Mouse (Mus musculus) neural tube, embryonic 12.5 days (tissue): Measurements from ENCODE around the gene Nr2e1. TPM values are rescaled to one million over a fixed set of nuclear protein-coding genes. Genes with fewer than 3 reads are reported as not detected.

Source experiments
- ATAC-seq: fragments of 200-750 bp; cut with Nextera tagmentation; 2 replicates; pipeline ENCODE4 v1.8.0; 2017; ENCODE audit warnings: low read depth, mild to moderate bottlenecking, moderate TSS enrichment, moderate library complexity; ENCODE audit not compliant: low FRiP score
- H3K27ac ChIP-seq: fragments of 300-500 bp; sonication (generic); 2 replicates; pipeline ENCODE4 v1.5.1; 2016
- H3K27me3 ChIP-seq: fragments of 300-500 bp; sonication (generic); replicated peaks from 2 replicates; pipeline ENCODE4 v1.6.1; 2016; ENCODE audit warnings: mild to moderate bottlenecking
- H3K36me3 ChIP-seq: fragments of 300-500 bp; sonication (generic); 2 replicates; pipeline ENCODE4 v1.6.1; 2016; ENCODE audit warnings: mild to moderate bottlenecking
- H3K4me1 ChIP-seq: fragments of 300-500 bp; sonication (generic); 2 replicates; pipeline ENCODE4 v1.6.1; 2016
- H3K4me2 ChIP-seq: fragments of 300-500 bp; sonication (generic); replicated peaks from 2 replicates; pipeline ENCODE4 v1.6.1; 2016; ENCODE audit warnings: mild to moderate bottlenecking
- H3K4me3 ChIP-seq: fragments of 300-500 bp; sonication (generic); 2 replicates; pipeline ENCODE4 v1.5.1; 2016
- H3K9ac ChIP-seq: fragments of 300-500 bp; sonication (generic); 2 replicates; pipeline ENCODE4 v1.6.1; 2016; ENCODE audit warnings: mild to moderate bottlenecking
- H3K9me3 ChIP-seq: fragments of 300-500 bp; sonication (generic); 2 replicates; pipeline ENCODE4 v1.6.1; 2016; ENCODE audit warnings: mild to moderate bottlenecking
- WGBS: fragments of 180-500 bp; shearing (Covaris S2); methylation state at CpG from one replicate; pipeline ENCODE4 v1.1.7; 2016; 5-methylcytosine and 5-hydroxymethylcytosine counted together
- polyA plus RNA-seq: library from polyadenylated mRNA; unstranded; fragments of >200 nt; fragmentation: Nextera tagmentation; extraction: Ambion mirVana; gene quantifications from 2 replicates; pipeline ENCODE4 v1.2.1, GENCODE M21; 2016

The Nr2e1 gene
- polyA plus RNA-seq, 1 experiment from 2014 or later = not detected

- WGBS = 67% methylated on average over 5 of the region's 5 CpGs
- H3K4me1 ChIP-seq = no peaks in the 10 kb centered on the region
- H3K9me3 ChIP-seq = no peaks in the 10 kb centered on the region
- no peak overlapping the region for H3K9ac ChIP-seq
- no peak overlapping the region for H3K4me3 ChIP-seq
- no peak overlapping the region for H3K27ac ChIP-seq
- peaks cover 10% of the 10 kb centered on the region; the same call in 1 of the 2 replicates for H3K36me3 ChIP-seq
- no peaks in the 10 kb centered on the region for H3K27me3 ChIP-seq
- no peak for ATAC-seq
- no peak overlapping the region for H3K4me2 ChIP-seq
Measured at GRCm38 (mm10) chr10:42521315-42521981, 62.0 kb downstream of the Nr2e1 start.

GRCm38 (mm10) chr10:42518363-42518762, 65.1 kb downstream of the Nr2e1 start:
- no peak overlapping the region for H3K4me2 ChIP-seq
- 89% methylated on average over 8 of the region's 8 CpGs for WGBS
- H3K4me1 ChIP-seq = no peaks in the 10 kb centered on the region
- ATAC-seq = no peak
- H3K4me3 ChIP-seq = no peak overlapping the region
- H3K27ac ChIP-seq = no peak overlapping the region
- no peaks in the 10 kb centered on the region for H3K36me3 ChIP-seq
- H3K9me3 ChIP-seq = no peaks in the 10 kb centered on the region
- no peaks in the 10 kb centered on the region for H3K27me3 ChIP-seq
- no peak overlapping the region for H3K9ac ChIP-seq

- no peak overlapping the region for H3K4me2 ChIP-seq
- no peaks in the 10 kb centered on the region for H3K4me1 ChIP-seq
- no peak for ATAC-seq
- H3K27ac ChIP-seq = no peak overlapping the region
- no peaks in the 10 kb centered on the region for H3K27me3 ChIP-seq
- peaks cover 4% of the 10 kb centered on the region; the same call in 1 of the 2 replicates for H3K36me3 ChIP-seq
- H3K4me3 ChIP-seq = no peak overlapping the region
- no peaks in the 10 kb centered on the region for H3K9me3 ChIP-seq
- no peak overlapping the region for H3K9ac ChIP-seq
Measured at GRCm38 (mm10) chr10:42514125-42514524, 69.3 kb downstream of the Nr2e1 start.

Other genes with a start within 250 kb of the Nr2e1 start
- gene Afg1l, start 105.1 kb downstream of the Nr2e1 start, polyA plus RNA-seq = 5.1 and 6.3 TPM in 2 replicates
- gene Snx3, start 81.6 kb downstream of the Nr2e1 start, polyA plus RNA-seq = 221 and 226 TPM in 2 replicates
- 21.7 and 24.1 TPM in 2 replicates for gene Ostm1, start 190 bp upstream of the Nr2e1 start, polyA plus RNA-seq
- gene Sec63, start 177.9 kb upstream of the Nr2e1 start, polyA plus RNA-seq = 29.3 and 33.8 TPM in 2 replicates